Mouse (Mus musculus) urinary bladder, postnatal 10 days (tissue): Measurements from ENCODE around the gene Vps29.
"Not testable (repeated sequence)": the region's sequence is repeated elsewhere in the genome, so short reads cannot be mapped to it uniquely, and the experiment has no call there.

Source experiments
- DNase-seq: peaks from one replicate; pipeline ENCODE4 v3.0.0; 2022; ENCODE audit warnings: low spot score

The Vps29 gene

DNA sequence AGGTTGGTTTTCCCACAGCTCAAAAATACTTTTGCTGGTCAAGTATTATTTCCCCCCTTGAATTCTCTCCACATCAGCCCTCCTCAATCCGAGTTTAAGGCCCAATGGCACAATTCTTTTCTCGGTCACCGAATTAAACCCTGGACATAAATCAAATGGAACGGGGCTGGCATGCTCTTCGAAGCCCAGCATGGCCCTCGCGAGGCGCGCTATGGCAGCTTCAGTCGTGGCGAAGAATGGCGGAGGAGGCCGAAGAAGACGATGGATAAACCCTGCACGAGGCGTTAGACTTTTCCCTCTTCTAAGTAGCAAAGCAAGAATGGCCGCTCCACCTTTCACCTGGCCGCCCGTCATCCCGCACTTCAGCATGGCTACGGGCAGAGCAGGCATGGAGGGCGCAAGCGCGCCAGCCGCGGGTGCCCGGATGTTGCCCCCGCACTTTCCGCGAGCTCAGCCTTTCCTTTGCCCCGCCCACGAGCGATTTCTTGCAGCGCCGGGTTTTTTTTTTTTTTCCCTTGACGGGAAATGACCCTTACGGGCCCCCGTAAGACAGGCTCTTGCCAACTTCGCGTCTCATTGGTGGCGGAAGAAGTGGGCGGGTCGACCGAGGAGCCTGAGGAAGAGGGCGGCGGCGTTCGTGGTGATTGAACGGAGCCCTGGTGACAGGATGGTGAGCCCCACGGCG, at the start of gene Vps29, which contains the start of gene Rad9b:
Gene Vps29, plus strand, starts transcription at position 563 of the 685 bp plus-strand sequence.
Gene Rad9b, minus strand, starts transcription at position 427 of the 685 bp plus-strand sequence.
- DNase-seq, result peak; percentile 97

DNA sequence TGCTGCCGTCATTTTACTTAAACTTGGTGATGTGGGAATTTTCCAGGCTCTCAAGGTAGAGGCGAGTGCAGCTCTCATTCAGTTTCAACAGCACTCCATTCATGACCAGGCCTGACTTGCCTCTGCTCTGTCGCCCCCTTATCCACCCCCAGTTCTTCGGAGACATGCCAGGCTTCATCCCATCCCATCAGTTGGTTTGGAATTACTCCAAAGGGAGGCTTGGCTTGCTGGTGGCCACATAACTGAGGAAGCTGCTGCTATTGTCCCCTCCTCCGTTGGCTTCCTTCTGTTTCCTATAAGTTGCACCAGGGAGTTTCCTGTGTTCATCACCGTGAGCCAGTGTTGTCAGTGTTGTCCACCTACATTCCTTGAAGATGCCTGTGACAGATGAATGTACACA, 49.6 kb upstream of the Vps29 start:
- DNase-seq, result no peak

GRCm38 (mm10) chr5:122305472-122305871, 48.7 kb upstream of the Vps29 start:
- no peak for DNase-seq

DNA sequence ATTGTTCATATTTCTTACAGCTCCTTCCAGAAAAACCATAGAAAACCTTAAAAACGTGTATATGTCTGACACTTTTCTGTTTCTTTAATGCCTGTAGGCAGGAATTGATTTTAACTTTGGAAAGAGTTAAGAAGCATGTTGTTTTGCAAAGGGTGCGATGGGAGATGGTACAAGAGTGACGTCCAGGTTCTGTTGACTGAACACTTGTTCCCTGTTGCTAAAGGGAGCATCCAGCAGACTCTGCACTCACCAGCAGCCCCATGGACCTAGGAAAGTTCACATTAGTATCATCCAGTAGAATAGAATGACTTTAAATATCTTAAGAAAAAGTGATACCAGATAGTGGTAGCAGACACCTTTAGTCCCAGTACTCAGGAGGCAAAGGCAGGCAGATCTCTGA, 47.6 kb upstream of the Vps29 start:
- DNase-seq, result no peak

DNA sequence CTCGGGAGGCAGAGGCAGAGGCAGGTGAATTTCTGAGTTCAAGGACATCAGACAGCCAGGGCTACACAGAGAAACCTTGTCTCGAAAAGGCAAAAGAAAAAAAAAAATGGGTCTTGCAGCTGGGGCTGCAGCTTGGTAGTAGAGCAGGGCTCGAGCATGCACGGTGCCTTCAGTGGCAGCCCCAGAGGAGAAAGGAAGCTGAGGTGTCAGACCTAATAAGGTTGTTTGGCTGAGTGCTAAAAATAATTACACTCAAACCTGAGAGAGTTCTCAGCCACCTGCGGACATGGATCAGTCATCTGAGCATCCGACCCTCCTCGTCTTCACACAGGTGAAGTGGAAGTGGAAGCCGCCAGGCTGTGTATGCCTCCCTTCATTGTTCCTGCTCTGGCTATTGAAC, 43.5 kb upstream of the Vps29 start:
- no peak for DNase-seq

GRCm38 (mm10) chr5:122311692-122312091, 42.5 kb upstream of the Vps29 start:
- DNase-seq, result no peak

GRCm38 (mm10) chr5:122312346-122312745, 41.8 kb upstream of the Vps29 start:
- no peak for DNase-seq

DNA sequence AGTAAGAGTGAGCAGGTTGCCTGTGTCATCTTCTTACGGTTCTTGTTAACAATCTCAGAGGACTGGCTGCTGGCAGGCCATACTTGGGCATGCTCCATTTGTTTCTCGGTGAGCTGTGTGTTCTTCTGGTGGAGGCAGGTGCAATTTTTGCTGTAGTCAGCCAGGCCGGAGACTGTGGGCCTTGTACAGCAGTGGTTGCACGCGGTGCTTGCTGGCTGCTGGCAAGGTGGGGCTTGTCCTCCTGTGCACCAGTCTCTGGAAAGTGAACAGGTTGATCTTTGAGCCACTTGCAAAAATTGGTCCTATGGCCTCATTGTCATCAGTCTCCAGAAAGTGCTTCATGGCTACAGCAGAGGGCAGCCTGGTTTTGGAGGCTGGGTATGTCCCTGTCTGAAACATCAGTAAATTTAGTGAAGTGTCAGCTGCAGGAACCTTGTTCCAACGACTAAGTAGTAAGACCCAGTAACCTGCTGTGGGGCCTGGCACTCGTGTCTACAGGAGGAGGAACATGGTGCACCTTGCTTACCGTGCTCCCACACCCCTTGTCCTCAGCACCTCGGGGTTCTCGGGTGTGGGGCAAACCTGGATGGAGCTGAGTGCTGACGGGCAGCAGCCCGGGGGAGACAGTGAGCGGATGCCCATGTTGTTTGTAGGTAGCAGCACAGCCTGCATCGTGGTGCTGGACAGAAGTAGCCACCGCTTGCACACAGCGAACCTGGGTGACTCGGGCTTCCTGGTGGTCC, 41.1 kb upstream of the Vps29 start:
- DNase-seq, result no peak

DNA sequence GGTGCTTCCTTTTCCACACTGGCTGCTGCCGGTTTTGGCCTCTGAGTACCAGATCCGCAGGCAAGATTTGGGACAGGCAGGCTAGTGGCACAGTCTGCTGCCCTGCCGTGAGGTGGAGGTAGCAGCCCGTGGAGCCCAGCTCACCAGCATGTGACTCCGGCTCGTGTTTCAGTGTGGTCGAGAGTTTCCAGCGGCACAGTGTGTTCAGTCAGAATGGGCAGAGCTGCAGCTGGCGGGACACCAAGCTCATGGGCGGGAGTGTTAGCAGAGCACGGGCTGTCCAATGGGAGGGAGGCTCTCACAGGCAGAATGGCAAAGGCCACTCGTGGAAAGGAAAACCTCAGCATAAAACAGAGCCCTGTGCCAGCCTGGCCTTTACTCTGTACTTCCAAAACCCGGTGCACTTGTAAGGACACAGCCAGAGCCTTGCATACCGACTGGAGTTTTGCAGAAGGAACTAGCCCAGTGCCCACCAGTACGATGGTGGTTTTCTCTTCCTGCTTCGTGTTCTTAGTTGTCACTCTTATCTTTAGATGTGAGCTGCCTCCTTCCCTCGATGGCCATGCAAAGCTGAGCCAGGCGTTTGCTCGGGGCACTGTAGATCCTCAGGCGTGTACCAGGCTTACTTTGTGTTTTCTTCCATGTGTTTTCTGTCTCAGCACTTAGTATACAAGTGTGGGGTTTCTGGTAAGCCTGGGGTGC, 39.1 kb upstream of the Vps29 start:
- DNase-seq, result peak; percentile 67

GRCm38 (mm10) chr5:122317329-122318045, 36.7 kb upstream of the Vps29 start:
- no peak for DNase-seq

- no peak for DNase-seq
These were observed 36.1 kb upstream of the Vps29 start for GRCm38 (mm10) chr5:122318100-122318499.

- DNase-seq, result not testable (repeated sequence)
These were observed 35.2 kb upstream of the Vps29 start for GRCm38 (mm10) chr5:122318976-122319375.

- no peak for DNase-seq
These were observed 34.5 kb upstream of the Vps29 start for GRCm38 (mm10) chr5:122319474-122320204.

- no peak for DNase-seq
These were observed 33.9 kb upstream of the Vps29 start for GRCm38 (mm10) chr5:122320205-122320781.

- no peak for DNase-seq
These were observed 30.6 kb upstream of the Vps29 start for GRCm38 (mm10) chr5:122323523-122323922.

- DNase-seq, result no peak
These were observed 29.3 kb upstream of the Vps29 start for GRCm38 (mm10) chr5:122324608-122325431.

GRCm38 (mm10) chr5:122325477-122325876, 28.7 kb upstream of the Vps29 start:
- DNase-seq, result no peak

GRCm38 (mm10) chr5:122327283-122327682, 26.9 kb upstream of the Vps29 start:
- no peak for DNase-seq

DNA sequence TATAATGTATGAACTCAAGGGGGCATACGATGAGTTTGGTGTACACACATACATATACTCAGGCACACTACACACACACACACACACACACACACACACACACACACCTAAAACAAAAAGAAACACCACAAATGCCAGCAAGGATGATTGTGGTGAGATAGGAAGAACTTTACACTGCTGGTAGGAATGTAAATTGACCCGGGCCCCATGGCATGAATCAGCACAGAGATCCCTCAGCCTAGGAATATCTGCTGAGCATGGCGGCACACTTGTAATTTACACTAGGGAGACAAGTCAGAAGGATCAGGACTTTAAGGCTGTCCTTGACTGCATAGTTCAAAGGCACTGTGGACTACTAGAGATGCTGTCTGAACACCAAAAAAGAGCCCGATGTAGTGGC, 23.9 kb upstream of the Vps29 start:
- no peak for DNase-seq

DNA sequence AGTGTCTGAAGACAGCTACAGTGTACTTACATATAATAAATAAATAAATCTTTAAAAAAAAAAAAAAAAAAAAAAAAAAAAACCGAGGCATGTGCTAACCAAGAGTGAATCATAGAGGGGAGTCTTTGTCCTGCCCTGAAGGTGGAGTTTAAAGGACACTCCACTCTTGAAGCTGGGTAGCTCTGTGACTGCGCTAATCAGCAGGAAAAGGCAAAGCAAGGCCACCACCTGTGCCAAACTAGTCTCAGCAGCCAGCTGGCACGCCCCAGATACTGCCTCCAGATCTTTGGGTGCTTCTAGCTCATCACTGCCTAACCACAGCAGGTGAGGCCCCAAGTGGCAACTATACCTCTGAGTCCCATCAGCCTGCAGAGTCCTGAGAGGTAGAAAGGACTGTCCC, 19.5 kb upstream of the Vps29 start:
- no peak for DNase-seq
